10 mouse cellular contexts compared by ENCODE assay signal in genomic region chr8:94574159-94574907, GRCm38 (mm10). TPM values are rescaled to one million over a fixed set of nuclear protein-coding genes. Genes with fewer than 3 reads are reported as not detected.
DNase-seq lines count a peak whose midpoint lies in the region; ATAC-seq lines count a peak whose summit lies in the region.
"Had no signal": no experiment of that assay in that cellular context is flagged by ENCODE, and none has a peak within 500 bp of the region (broad histone marks: within the 10 kb centered on the region; RNA-seq: fewer than 3 reads in every experiment).

No protein-coding gene starts in this region.

- ATAC-seq in hindbrain, embryonic 16.5 days = peak; percentile 88
- no peak for ATAC-seq in intestine, embryonic 15.5 days

- no peaks in the 10 kb centered on the region for H3K27me3 ChIP-seq in hindbrain, embryonic 16.5 days (replicated peaks; ENCODE audit: control insufficient read depth, insufficient read depth, low read length)
- H3K27me3 ChIP-seq in intestine, embryonic 15.5 days (replicated peaks) = no peaks in the 10 kb centered on the region
- H3K27me3 ChIP-seq: liver, embryonic 15.5 days had no signal

- intact Hi-C loops in left cerebral cortex, postnatal 25 days (cut with DNase I) = no loop called here

- H3K4me1 ChIP-seq in hindbrain, embryonic 16.5 days (ENCODE audit: control insufficient read depth, insufficient read depth, low read depth, low read length) = no peaks in the 10 kb centered on the region; the same call in 1 of the 2 replicates
- H3K4me1 ChIP-seq in intestine, embryonic 15.5 days (replicated peaks) = no peaks in the 10 kb centered on the region
- H3K4me1 ChIP-seq: liver, embryonic 15.5 days had no signal

- DNase-seq in brain, adult 2 months (ENCODE audit: low read depth, low spot score) = peak; percentile 91
- DNase-seq in cerebellum, adult 8-10 months = peak; percentile 45
- peak; percentile 76 to 90 for DNase-seq in left cerebral cortex, postnatal 25 days (ENCODE audit: low spot score in 2 of 2)
- DNase-seq in thymus, postnatal 4 days = no peak
- no peak for DNase-seq in adrenal gland, postnatal 36 days
- DNase-seq in lung, postnatal 14 days = no peak
- DNase-seq: thymus, adult 2 months had no signal

- peaks cover 20% of the 10 kb centered on the region for H3K36me3 ChIP-seq in hindbrain, embryonic 16.5 days (ENCODE audit: control insufficient read depth, insufficient read depth, low read length)
- H3K36me3 ChIP-seq in intestine, embryonic 15.5 days = peaks cover 26% of the 10 kb centered on the region

- no peaks in the 10 kb centered on the region for H3K9me3 ChIP-seq in hindbrain, embryonic 16.5 days (ENCODE audit: control insufficient read depth, low read length)
- H3K9me3 ChIP-seq in intestine, embryonic 15.5 days = no peaks in the 10 kb centered on the region
- H3K9me3 ChIP-seq: liver, embryonic 15.5 days had no signal

- no peak overlapping the region for H3K9ac ChIP-seq in hindbrain, embryonic 16.5 days (ENCODE audit: low read depth, low read length)
- no peak overlapping the region for H3K9ac ChIP-seq in intestine, embryonic 15.5 days
- H3K9ac ChIP-seq: liver, embryonic 15.5 days had no signal

- WGBS in hindbrain, embryonic 16.5 days = 66% methylated on average over 16 of the region's 16 CpGs
- 90% methylated on average over 16 of the region's 16 CpGs for WGBS in intestine, embryonic 15.5 days

- peak overlapping the region; percentile 70 for H3K27ac ChIP-seq in hindbrain, embryonic 16.5 days (ENCODE audit: low read depth, low read length)
- H3K27ac ChIP-seq in intestine, embryonic 15.5 days = no peak overlapping the region
- H3K27ac ChIP-seq: liver, embryonic 15.5 days had no signal

- H3K4me2 ChIP-seq in hindbrain, embryonic 16.5 days (ENCODE audit: low read length) = no peak overlapping the region
- no peak overlapping the region for H3K4me2 ChIP-seq in intestine, embryonic 15.5 days (replicated peaks)
- H3K4me2 ChIP-seq: liver, embryonic 15.5 days had no signal

- H3K4me3 ChIP-seq in hindbrain, embryonic 16.5 days (ENCODE audit: low read length) = no peak overlapping the region
- no peak overlapping the region for H3K4me3 ChIP-seq in intestine, embryonic 15.5 days (replicated peaks)
- H3K4me3 ChIP-seq: liver, embryonic 15.5 days had no signal

RNA-seq across cellular contexts. Expression of gene Rspry1, which starts 27.4 kb away (rescaled TPM):
- 45.0 and 48.1 TPM in 2 replicates for polyA plus RNA-seq in hindbrain, embryonic 16.5 days (2015; fragmentation: Nextera tagmentation; extraction: Ambion mirVana)
- total RNA-seq in left cerebral cortex, postnatal 25 days (2021) = 10 to 100 TPM; 26.6 to 30.3 TPM
- 28.1 and 28.3 TPM in 2 replicates for polyA plus RNA-seq in intestine, embryonic 15.5 days (2015; fragmentation: Nextera tagmentation; extraction: Ambion mirVana)
- 10 to 100 TPM; 22.3 to 22.5 TPM for total RNA-seq in adrenal gland, postnatal 36 days (2021)

RNA-seq across cellular contexts. Expression of gene Fam192a, which starts 27.5 kb away (rescaled TPM):
- polyA plus RNA-seq in hindbrain, embryonic 16.5 days (2015; fragmentation: Nextera tagmentation; extraction: Ambion mirVana) = 67.4 and 67.9 TPM in 2 replicates
- total RNA-seq in left cerebral cortex, postnatal 25 days (2021) = 10 to 100 TPM; 37.2 to 44.9 TPM
- polyA plus RNA-seq in intestine, embryonic 15.5 days (2015; fragmentation: Nextera tagmentation; extraction: Ambion mirVana) = 57.9 and 62.2 TPM in 2 replicates
- 10 to 100 TPM; 32.0 to 33.2 TPM for total RNA-seq in adrenal gland, postnatal 36 days (2021)

RNA-seq across cellular contexts. Expression of gene Cpne2, which starts 41.5 kb away (rescaled TPM):
- polyA plus RNA-seq in hindbrain, embryonic 16.5 days (2015; fragmentation: Nextera tagmentation; extraction: Ambion mirVana) = 22.7 and 23.5 TPM in 2 replicates
- total RNA-seq in left cerebral cortex, postnatal 25 days (2021) = 10 to 100 TPM; 23.3 to 24.6 TPM
- 7.4 and 8.4 TPM in 2 replicates for polyA plus RNA-seq in intestine, embryonic 15.5 days (2015; fragmentation: Nextera tagmentation; extraction: Ambion mirVana)
- total RNA-seq in adrenal gland, postnatal 36 days (2021) = 10 to 100 TPM; 12.9 to 18.3 TPM

Comparison
In these comparisons a context has a peak if more than half of its experiments do, and no peak if none do; other contexts are left out.
1. DNase-seq: peak in brain, adult 2 months (single experiment), cerebellum, adult 8-10 months (single experiment) and left cerebral cortex, postnatal 25 days (2 of 2); none in thymus, postnatal 4 days (single experiment), adrenal gland, postnatal 36 days (0 of 2) and lung, postnatal 14 days (single experiment).